Mouse (Mus musculus) bone marrow macrophage, adult 2 months (primary cell): ENCODE results near the gene Rhoc. TPM values are rescaled to one million over a fixed set of nuclear protein-coding genes. Genes with fewer than 3 reads are reported as not detected.
"Not testable (repeated sequence)": the region's sequence is repeated elsewhere in the genome, so short reads cannot be mapped to it uniquely, and the experiment has no call there.

ENCODE experiments used
- H3K27ac ChIP-seq: 2 replicates; pipeline ENCODE4 v1.5.1; 2012; ENCODE audit warnings: low read depth, low read length; ENCODE audit not compliant: insufficient read depth
- H3K4me1 ChIP-seq: 2 replicates; pipeline ENCODE4 v1.6.1; 2012; ENCODE audit warnings: low read length; ENCODE audit not compliant: control insufficient read depth, insufficient read depth
- H3K4me3 ChIP-seq: 2 replicates; pipeline ENCODE4 v1.5.1; 2012; ENCODE audit warnings: mild to moderate bottlenecking, low read length, moderate library complexity; ENCODE audit not compliant: insufficient read depth
- CTCF ChIP-seq: IDR thresholded peaks from 2 replicates; pipeline ENCODE4 v1.5.1; 2012; ENCODE audit warnings: low read depth, mild to moderate bottlenecking, low read length, moderate library complexity
- POLR2A ChIP-seq: IDR thresholded peaks from 2 replicates; pipeline ENCODE4 v1.6.1; 2012; ENCODE audit warnings: mild to moderate bottlenecking, low read depth, low read length, borderline replicate concordance
- polyA plus RNA-seq: library from polyadenylated mRNA; stranded (reverse); fragments of >200 nt; gene quantifications from 2 replicates; pipeline ENCODE4 v1.2.4, GENCODE M21; 2012; ENCODE audit not compliant: missing spikeins, insufficient read depth, insufficient read length

Rhoc gene
- polyA plus RNA-seq, 1 experiment: 38.4 TPM

DNA sequence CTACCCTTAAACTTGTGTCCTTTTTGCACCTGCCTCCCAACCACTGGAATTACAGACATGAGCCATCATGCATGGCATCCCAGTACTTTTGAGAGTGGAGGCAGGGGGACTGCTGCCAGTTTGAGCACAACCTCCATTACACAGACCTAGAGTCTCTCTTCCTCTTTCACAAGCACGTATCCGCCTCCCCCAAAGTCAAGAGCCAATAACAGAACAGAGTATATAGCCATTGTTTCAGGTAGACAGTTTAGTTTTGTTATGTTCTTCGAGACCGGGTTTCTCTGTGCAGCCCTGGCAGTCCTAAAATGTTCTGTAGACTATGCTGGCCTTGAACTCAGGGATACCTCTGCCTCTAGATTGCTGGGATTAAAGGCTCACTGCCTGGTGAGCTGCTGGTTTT is 24.1 kb downstream of the Rhoc start:
- H3K4me1 ChIP-seq: peaks cover 12% of the 10 kb centered on the region
- no peak overlapping the region for H3K4me3 ChIP-seq
- no peak for TF ChIP-seq CTCF
- no peak for TF ChIP-seq POLR2A
- no peak overlapping the region for H3K27ac ChIP-seq

DNA sequence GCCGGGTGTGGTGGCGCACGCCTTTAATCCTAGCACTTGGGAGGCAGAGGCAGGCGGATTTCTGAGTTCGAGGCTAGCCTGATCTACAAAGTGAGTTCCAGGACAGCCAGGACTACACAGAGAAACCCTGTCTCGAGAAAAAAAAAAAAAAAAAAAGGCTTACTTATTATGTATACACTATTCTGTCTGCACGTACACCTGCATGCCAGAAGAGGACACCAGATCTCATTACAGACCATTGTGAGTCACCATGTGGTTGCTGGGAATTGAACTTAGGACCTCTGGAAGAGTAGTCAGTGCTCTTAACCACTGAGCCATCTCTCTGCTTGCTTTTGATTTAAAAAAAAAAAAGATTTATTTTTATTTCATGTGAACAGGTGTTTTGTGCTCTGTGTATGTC is 25.1 kb downstream of the Rhoc start:
- peaks cover 12% of the 10 kb centered on the region for H3K4me1 ChIP-seq
- H3K4me3 ChIP-seq: not testable (repeated sequence)

DNA sequence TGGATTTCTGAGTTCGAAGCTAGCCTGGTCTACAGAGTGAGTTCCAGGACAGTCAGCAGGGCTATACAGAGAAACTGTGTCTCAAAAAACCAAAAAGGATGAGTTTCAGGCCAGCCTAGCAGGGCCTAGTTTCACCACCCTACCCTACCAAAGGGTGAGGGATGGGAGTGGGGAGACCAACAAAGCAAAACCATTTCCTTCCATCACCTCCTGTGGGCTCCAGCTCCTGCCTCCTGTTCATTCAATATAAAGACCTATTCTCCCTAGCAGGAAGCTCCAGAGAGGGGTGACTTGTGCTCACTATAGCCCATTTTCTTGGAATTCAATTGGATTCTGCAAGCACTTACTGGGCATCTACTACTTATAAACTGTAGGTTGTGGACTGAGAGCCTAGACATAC is 26.6 kb downstream of the Rhoc start:
- no peak overlapping the region for H3K4me3 ChIP-seq
- peaks cover 21% of the 10 kb centered on the region for H3K4me1 ChIP-seq

More for the DNA sequence above, 25.1 kb downstream of the Rhoc start:
- H3K27ac ChIP-seq: not testable (repeated sequence)

DNA sequence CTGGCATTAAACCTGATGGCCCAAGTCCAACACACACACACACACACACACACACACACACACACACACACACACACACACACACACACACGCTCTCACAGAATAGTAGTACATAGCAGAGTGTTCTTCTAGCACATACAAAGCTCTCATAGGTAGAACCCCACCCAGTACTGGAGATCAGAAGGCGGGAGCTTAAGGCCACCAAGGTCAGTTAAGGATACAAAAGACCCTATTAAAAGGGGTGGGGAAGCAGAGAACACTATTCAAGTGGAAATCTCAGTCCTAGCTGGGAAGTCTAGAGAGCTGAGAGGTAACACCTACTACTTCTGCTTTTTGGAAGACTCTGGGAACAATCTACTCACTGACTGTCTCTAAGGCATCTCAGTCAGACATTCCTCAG is 27.2 kb downstream of the Rhoc start:
- no peak for TF ChIP-seq CTCF
- no peak for TF ChIP-seq POLR2A
- Histone ChIP-seq H3K27ac (no peak overlapping the region), H3K4me3 (no peak overlapping the region), H3K4me1 (peaks cover 26% of the 10 kb centered on the region)

More for the DNA sequence above, 26.6 kb downstream of the Rhoc start:
- no peak overlapping the region for H3K27ac ChIP-seq
- TF ChIP-seq CTCF: no peak
- no peak for TF ChIP-seq POLR2A

DNA sequence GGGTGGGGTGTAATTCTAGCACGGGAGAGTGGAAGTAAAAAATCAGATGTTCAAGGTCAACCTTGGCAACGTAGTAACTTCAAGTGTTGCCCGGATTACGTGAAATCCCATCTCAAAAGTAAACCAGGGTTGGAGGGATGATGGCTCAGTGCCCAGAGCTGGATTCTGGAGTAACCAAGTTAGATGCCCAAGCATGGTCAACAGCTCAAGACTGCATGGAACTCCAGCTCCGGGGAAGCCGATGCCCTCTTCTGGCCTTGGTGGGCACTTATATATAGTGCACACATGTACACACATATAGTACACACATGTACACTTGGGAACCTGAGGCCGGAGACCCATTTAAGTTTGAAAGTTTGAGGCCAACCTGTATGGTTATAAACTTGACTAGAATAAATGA is 28.0 kb downstream of the Rhoc start:
- Histone ChIP-seq H3K4me3 (no peak overlapping the region), H3K27ac (no peak overlapping the region), H3K4me1 (peaks cover 26% of the 10 kb centered on the region)
- TF ChIP-seq POLR2A: no peak
- no peak for TF ChIP-seq CTCF

DNA sequence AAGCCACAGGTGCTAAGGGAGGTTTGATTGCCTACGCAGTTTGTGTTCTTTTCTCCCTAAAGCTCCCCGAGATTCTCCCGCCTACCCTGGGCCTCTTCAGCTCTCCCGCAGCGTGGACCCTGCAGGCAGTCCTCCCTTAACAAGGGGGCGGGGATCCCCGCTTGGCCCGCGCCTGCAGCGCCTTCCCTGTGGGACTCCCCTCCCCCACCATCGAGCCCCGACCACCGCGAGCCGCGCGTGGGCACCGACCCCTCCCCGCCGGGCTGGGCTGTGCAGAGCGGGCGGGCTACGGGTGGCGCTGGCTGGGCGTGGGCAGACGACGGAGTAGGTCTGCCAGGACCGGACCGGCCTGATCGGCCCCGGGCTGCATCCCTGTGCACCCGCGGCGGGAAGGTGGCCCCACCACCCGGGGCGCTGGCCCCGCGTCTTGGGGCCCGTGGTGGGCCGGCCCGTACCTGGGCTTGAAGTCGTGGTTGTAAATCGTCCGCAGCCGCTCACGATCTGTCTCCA is 29.4 kb downstream of the Rhoc start:
- TF ChIP-seq POLR2A (no peak), CTCF (no peak)
- peak overlapping the region; percentile 47 for H3K27ac ChIP-seq
- peak overlapping the region; percentile 71 for H3K4me3 ChIP-seq
- peaks cover 21% of the 10 kb centered on the region for H3K4me1 ChIP-seq

DNA sequence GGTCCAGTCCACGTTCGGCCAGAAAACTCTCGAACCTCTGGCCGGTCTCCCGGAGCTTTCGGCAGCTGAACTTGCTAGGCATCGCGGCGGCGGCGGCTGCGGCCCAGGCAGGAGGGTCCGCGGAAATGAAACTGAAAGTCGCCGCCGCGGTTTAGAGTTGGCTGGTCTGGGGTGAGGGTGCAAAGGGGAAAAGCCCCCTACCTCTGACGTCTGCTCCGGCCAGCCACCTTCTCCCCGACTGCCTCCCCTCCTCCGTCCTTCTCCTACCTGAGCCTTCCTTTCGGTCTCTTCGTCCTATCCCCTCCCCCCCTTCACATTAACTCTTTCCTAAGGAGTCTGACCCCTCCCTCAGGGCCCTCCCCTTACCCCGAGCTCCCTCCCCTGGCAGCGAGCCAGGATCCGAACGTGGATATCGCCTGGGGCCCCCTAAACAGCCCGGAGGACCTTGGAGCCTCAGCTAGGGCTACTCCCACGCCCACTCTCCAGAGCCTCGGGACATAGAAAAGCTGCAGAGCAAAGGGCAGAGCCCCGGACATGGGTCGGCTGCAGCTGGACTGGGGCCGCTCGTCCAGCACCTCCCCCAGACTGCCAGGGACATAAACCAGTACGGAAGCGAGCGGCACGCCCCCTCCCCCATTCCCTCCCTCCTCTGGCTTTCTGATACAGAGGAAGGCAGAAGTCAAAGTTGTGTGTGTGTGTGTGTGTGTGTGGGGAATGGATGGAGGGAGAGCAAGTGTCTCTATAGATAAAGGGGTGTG is 30.0 kb downstream of the Rhoc start, which contains the start of gene Mov10:
Gene Mov10, minus strand, starts transcription at position 573 of the 758 bp plus-strand sequence.
- peak within 1 kb of the TSS; percentile 47 for H3K27ac ChIP-seq
- H3K4me3 ChIP-seq: peak within 1 kb of the TSS; percentile 71
- H3K4me1 ChIP-seq: peaks cover 20% of the 10 kb centered on the region
- TF ChIP-seq CTCF (no peak), POLR2A (no peak)

DNA sequence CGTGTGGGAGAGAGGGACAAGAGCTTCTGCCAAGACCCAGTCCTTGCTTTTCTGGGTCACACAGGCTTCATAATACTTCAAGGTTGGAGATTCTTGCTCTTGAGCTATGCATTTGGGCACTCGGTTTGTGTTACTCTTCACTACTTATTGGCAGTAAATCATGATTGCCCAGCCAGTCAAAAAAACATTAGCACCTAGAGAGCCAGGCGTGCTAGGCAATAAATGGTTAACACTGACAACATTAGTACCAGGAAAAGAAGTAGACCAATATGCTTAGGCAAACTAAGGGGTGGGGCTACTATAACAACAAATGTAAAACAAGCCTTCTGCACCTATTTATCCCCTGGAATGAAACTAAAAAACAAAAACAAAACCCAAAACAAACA is 30.6 kb downstream of the Rhoc start:
- TF ChIP-seq POLR2A: no peak
- TF ChIP-seq CTCF: no peak
- H3K4me1 ChIP-seq: peaks cover 20% of the 10 kb centered on the region
- H3K4me3 ChIP-seq: peak overlapping the region; percentile 71
- H3K27ac ChIP-seq: no peak overlapping the region

DNA sequence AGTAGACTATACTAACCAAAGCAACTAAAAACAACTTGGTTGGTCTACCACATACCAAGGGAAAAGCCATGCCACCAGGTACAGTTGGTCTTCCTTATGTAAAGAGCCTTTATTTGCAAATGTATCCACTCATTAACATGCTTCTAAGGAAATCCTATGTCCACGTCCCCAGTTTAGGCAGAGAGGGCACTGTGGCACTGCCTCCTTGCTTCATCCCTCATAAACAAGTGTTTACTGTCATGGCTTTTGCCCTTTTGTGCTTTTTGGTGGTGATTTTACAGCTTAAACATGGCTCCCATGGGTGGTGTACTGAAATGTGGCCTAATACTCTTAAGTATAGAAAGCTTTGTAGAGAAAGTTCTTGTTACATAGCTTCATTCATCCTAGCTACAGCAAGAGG is 32.3 kb downstream of the Rhoc start:
- TF ChIP-seq POLR2A (no peak), CTCF (no peak)
- Histone ChIP-seq H3K4me3 (no peak overlapping the region), H3K27ac (no peak overlapping the region), H3K4me1 (peaks cover 20% of the 10 kb centered on the region)

DNA sequence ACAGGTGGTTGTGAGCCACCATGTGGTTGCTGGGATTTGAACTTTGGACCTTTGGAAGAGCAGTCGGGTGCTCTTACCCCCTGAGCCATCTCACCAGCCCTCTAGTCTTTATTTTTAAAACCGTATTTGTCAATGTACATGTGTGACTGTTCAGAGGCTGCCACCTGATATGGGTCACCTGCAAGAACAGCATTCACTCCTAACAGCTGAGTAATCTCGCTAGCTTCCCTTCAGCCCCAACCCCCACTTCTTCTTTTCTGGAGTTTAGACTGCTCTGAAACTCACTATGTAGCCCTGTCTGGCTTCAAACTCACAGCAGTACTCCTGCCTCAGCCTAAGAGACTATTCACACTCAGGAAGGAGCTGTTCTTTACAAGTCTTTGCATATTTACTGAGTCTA is 34.2 kb downstream of the Rhoc start:
- Histone ChIP-seq H3K4me1 (peaks cover 16% of the 10 kb centered on the region), H3K27ac (no peak overlapping the region), H3K4me3 (no peak overlapping the region)
- TF ChIP-seq CTCF: no peak
- no peak for TF ChIP-seq POLR2A
